Mouse (Mus musculus) lung, postnatal 0 days (tissue): ENCODE data around the gene Yipf3. TPM values are rescaled to one million over a fixed set of nuclear protein-coding genes. Genes with fewer than 3 reads are reported as not detected.

Experiments used
- ATAC-seq: fragments of 200-750 bp; cut with Nextera tagmentation; 2 replicates; pipeline ENCODE4 v1.8.0; 2017; ENCODE audit warnings: moderate library complexity
- DNase-seq: peaks from one replicate; pipeline ENCODE4 v3.0.0-alpha.2; 2016; ENCODE audit warnings: low spot score
- H3K27ac ChIP-seq: fragments of 300-500 bp; sonication (generic); 2 replicates; pipeline ENCODE4 v1.5.1; 2014; ENCODE audit warnings: antibody characterized with exemption, mild to moderate bottlenecking, low read length, mixed read lengths
- H3K27me3 ChIP-seq: fragments of 300-500 bp; sonication (generic); replicated peaks from 2 replicates; pipeline ENCODE4 v1.6.1; 2014; ENCODE audit warnings: low read length, mixed read lengths; ENCODE audit not compliant: insufficient read depth
- H3K36me3 ChIP-seq: fragments of 300-500 bp; sonication (generic); 2 replicates; pipeline ENCODE4 v1.6.1; 2014; ENCODE audit warnings: low read length, mixed read lengths; ENCODE audit not compliant: insufficient read depth
- H3K4me1 ChIP-seq: fragments of 300-500 bp; sonication (generic); 2 replicates; pipeline ENCODE4 v1.6.1; 2014; ENCODE audit warnings: antibody characterized with exemption, low read depth, low read length, mixed read lengths; ENCODE audit not compliant: insufficient read depth
- H3K4me2 ChIP-seq: fragments of 300-500 bp; sonication (generic); replicated peaks from 2 replicates; pipeline ENCODE4 v1.6.1; 2014; ENCODE audit warnings: low read depth, mild to moderate bottlenecking, low read length, moderate library complexity, mixed read lengths
- H3K4me3 ChIP-seq: fragments of 300-500 bp; sonication (generic); 2 replicates; pipeline ENCODE4 v1.5.1; 2014; ENCODE audit warnings: low read depth, low read length
- H3K9ac ChIP-seq: fragments of 300-500 bp; sonication (generic); replicated peaks from 2 replicates; pipeline ENCODE4 v1.6.1; 2014; ENCODE audit warnings: low read depth, mild to moderate bottlenecking
- H3K9me3 ChIP-seq: fragments of 300-500 bp; sonication (generic); 2 replicates; pipeline ENCODE4 v1.6.1; 2016; ENCODE audit warnings: low read length, mixed read lengths
- CTCF ChIP-seq: IDR thresholded peaks from 2 replicates; pipeline ENCODE4 v1.5.1; 2016; ENCODE audit warnings: antibody characterized with exemption, mild to moderate bottlenecking
- EP300 ChIP-seq: IDR thresholded peaks from 2 replicates; pipeline ENCODE4 v1.6.1; 2016; ENCODE audit warnings: antibody characterized with exemption, mild to moderate bottlenecking, control low read depth
- WGBS: fragments of 180-500 bp; shearing (Covaris S2); extraction: QIAGEN DNeasy Blood & Tissue Kit; methylation state at CpG from one replicate; pipeline ENCODE4 v1.1.7; 2014; 5-methylcytosine and 5-hydroxymethylcytosine counted together
- polyA plus RNA-seq: library from polyadenylated mRNA; unstranded; fragments of >200 nt; fragmentation: Nextera tagmentation; extraction: Ambion mirVana; gene quantifications from 2 replicates; pipeline ENCODE4 v1.2.1, GENCODE M21; 2015

Yipf3 gene
- polyA plus RNA-seq, 1 experiment from 2014 or later = 199 TPM

- TF ChIP-seq CTCF (no peak), EP300 (no peak)
- no peaks in the 10 kb centered on the region for H3K4me1 ChIP-seq
- no peak overlapping the region for H3K9ac ChIP-seq
- WGBS = 94% methylated on average over 3 of the region's 3 CpGs
- no peak overlapping the region for H3K4me3 ChIP-seq
- H3K27me3 ChIP-seq = no peaks in the 10 kb centered on the region
- peaks cover 63% of the 10 kb centered on the region; the same call in 1 of the 2 replicates for H3K36me3 ChIP-seq
- H3K4me2 ChIP-seq = no peak overlapping the region
- ATAC-seq = no peak
- no peak overlapping the region for H3K27ac ChIP-seq
- H3K9me3 ChIP-seq = no peaks in the 10 kb centered on the region
- no peak for DNase-seq
These were observed 26.3 kb upstream of the Yipf3 start for GRCm38 (mm10) chr17:46221601-46222000.

GRCm38 (mm10) chr17:46227576-46227975 lies 20.3 kb upstream of the Yipf3 start:
- WGBS = 88% methylated on average over 7 of the region's 7 CpGs
- ATAC-seq (no peak), DNase-seq (no peak)
- Histone ChIP-seq H3K27me3 (no peaks in the 10 kb centered on the region), H3K9me3 (no peaks in the 10 kb centered on the region), H3K4me3 (no peak overlapping the region), H3K36me3 (peaks cover 28% of the 10 kb centered on the region; the same call in 1 of the 2 replicates), H3K9ac (no peak overlapping the region), H3K27ac (no peak overlapping the region), H3K4me2 (no peak overlapping the region), H3K4me1 (no peaks in the 10 kb centered on the region)
- no peak for TF ChIP-seq CTCF
- TF ChIP-seq EP300 = no peak

GRCm38 (mm10) chr17:46236067-46236466 lies 11.8 kb upstream of the Yipf3 start:
- Histone ChIP-seq H3K4me3 (no peak overlapping the region), H3K36me3 (peaks cover 23% of the 10 kb centered on the region)

GRCm38 (mm10) chr17:46237079-46237478 lies 10.8 kb upstream of the Yipf3 start:
- DNase-seq = no peak
- Histone ChIP-seq H3K27ac (no peak overlapping the region), H3K4me1 (no peaks in the 10 kb centered on the region), H3K4me3 (no peak overlapping the region), H3K27me3 (no peaks in the 10 kb centered on the region), H3K36me3 (peaks cover 23% of the 10 kb centered on the region), H3K4me2 (no peak overlapping the region), H3K9me3 (no peaks in the 10 kb centered on the region), H3K9ac (no peak overlapping the region)
- ATAC-seq = no peak
- WGBS = 94% methylated on average over 6 of the region's 6 CpGs
- TF ChIP-seq CTCF (no peak), EP300 (no peak)

More at GRCm38 (mm10) chr17:46236067-46236466, 11.8 kb upstream of the Yipf3 start:
- no peak overlapping the region for H3K4me2 ChIP-seq
- H3K4me1 ChIP-seq = no peaks in the 10 kb centered on the region
- TF ChIP-seq CTCF = no peak
- TF ChIP-seq EP300 = no peak
- no peak for ATAC-seq
- H3K9me3 ChIP-seq = no peaks in the 10 kb centered on the region
- DNase-seq = no peak
- WGBS = 78% methylated on average over 1 of the region's 1 CpGs
- H3K27me3 ChIP-seq = no peaks in the 10 kb centered on the region
- no peak overlapping the region for H3K27ac ChIP-seq
- no peak overlapping the region for H3K9ac ChIP-seq

DNA sequence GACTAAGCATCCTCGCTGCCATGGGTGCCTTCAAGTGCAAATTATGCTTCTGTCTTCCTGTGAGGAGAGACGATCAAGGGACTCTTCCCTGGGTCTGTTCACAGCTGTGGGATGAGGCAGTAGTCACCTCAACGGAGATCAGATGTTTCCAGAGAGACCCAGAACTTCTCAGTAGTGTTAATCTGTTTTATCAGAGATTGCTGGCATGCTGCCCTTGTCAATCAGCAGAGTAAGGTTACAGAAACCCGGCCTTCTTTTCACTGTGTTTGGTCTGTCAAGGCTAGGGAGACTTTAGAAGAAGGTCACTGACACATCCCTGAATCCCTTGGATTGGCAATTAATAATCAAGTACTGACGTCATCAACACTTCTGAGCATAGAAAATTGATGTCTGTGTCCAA lies 10.4 kb upstream of the Yipf3 start:
- Histone ChIP-seq H3K27ac (no peak overlapping the region), H3K4me1 (no peaks in the 10 kb centered on the region), H3K9me3 (no peaks in the 10 kb centered on the region), H3K36me3 (peaks cover 23% of the 10 kb centered on the region), H3K4me2 (no peak overlapping the region), H3K4me3 (no peak overlapping the region), H3K27me3 (no peaks in the 10 kb centered on the region), H3K9ac (no peak overlapping the region)
- TF ChIP-seq CTCF = no peak
- TF ChIP-seq EP300 = no peak
- 75% methylated on average over 5 of the region's 5 CpGs for WGBS
- ATAC-seq = no peak
- DNase-seq = no peak

DNA sequence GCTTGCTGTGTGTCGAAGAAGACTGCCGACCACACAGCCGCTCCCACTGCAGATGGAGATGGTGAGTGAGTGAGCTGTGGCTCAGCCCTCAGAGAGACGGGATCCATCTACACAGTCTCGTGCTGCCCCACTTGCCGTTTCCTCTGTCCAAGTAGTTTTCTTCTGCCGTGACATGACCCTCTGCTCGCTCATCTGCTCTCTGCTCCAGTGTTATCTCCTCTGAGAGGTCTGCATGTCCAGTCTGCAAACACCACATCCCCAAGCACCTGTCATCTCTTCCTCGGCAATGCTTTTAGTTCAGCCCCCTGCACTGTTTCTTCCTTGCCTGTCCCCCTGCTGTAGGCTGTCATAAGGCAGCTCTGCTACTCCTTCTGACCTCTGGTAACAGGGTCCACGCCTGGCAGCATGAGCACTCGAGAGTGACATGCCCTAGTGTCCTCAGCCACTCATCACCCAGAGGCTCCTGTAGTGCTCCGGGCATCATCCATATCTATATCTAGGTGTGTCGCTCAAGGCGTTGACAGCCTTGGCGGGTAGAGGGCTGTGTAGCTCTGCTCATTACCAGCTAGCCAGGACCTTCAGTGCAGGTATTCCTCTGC lies 8.3 kb upstream of the Yipf3 start:
- H3K27ac ChIP-seq = no peak overlapping the region
- ATAC-seq (no peak), DNase-seq (no peak)
- H3K9ac ChIP-seq = no peak overlapping the region
- H3K9me3 ChIP-seq = no peaks in the 10 kb centered on the region
- 81% methylated on average over 14 of the region's 15 CpGs for WGBS
- peaks cover 23% of the 10 kb centered on the region for H3K36me3 ChIP-seq
- no peak overlapping the region for H3K4me3 ChIP-seq
- H3K4me2 ChIP-seq = no peak overlapping the region
- H3K4me1 ChIP-seq = peaks cover under 1% of the 10 kb centered on the region; the same call in 1 of the 2 replicates
- TF ChIP-seq EP300 = no peak
- no peak for TF ChIP-seq CTCF
- no peaks in the 10 kb centered on the region for H3K27me3 ChIP-seq

GRCm38 (mm10) chr17:46241471-46241870 lies 6.4 kb upstream of the Yipf3 start:
- Histone ChIP-seq H3K9ac (no peak overlapping the region), H3K36me3 (peaks cover 21% of the 10 kb centered on the region)
- 54% methylated on average over 11 of the region's 11 CpGs for WGBS

More at GRCm38 (mm10) chr17:46241471-46241870, 6.4 kb upstream of the Yipf3 start:
- Histone ChIP-seq H3K4me3 (no peak overlapping the region), H3K27ac (peak overlapping the region; percentile 47; the same call in 1 of the 2 replicates), H3K9me3 (no peaks in the 10 kb centered on the region), H3K4me2 (0 out of 2 replicates have a peak overlapping the region, but pooled peaks have one; percentile 3), H3K4me1 (peaks cover 2% of the 10 kb centered on the region; the same call in 1 of the 2 replicates), H3K27me3 (no peaks in the 10 kb centered on the region)
- ATAC-seq = peak; percentile 16; the same call in 1 of the 2 replicates
- no peak for TF ChIP-seq EP300
- TF ChIP-seq CTCF = no peak
- peak; percentile 50 for DNase-seq
